Mouse (Mus musculus) megakaryocyte, embryonic 14.5 days (primary cell): ENCODE measurements around the gene Sectm1b.

Experiments
- FLI1 ChIP-seq: IDR thresholded peaks from 2 replicates; pipeline ENCODE4 v1.6.1; 2012; ENCODE audit warnings: low read length, inconsistent platforms, mixed read lengths
- GATA1 ChIP-seq: IDR thresholded peaks from 3 replicates; pipeline ENCODE4 v1.6.1; 2012; ENCODE audit warnings: mixed read lengths, low read length, inconsistent platforms, borderline replicate concordance

DNA sequence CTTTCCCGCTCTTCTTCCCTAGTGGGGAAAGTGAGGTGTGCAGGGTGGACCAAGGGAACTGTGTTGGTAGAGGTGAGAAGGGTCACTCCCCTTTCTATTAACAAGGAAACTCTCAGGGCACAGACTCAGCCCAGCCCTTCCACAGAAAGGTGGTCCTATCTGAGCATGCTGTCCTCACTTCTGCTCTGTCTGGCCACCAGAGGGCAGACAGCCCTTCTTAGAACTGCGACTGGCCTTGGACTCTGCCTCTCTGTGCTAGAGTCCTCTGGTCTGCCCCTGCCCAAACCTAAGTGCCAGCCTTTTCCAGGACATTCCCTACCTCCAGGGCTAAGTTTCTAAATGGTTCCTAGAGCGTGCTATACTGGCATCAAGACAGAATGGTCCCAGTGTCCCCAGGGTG lies 45.7 kb downstream of the Sectm1b start:
- no peak for TF ChIP-seq GATA1
- no peak for TF ChIP-seq FLI1
